Mouse (Mus musculus) telencephalon, adult 2 months (tissue): ENCODE results near the gene Hs6st1.
A peak's percentile ranks its signal among the peaks of the same experiment; 100 is the strongest.

Experiments used
- DNase-seq: peaks from one replicate; pipeline ENCODE4 v3.0.0-alpha.2; 2011; ENCODE audit warnings: low read depth, low spot score

The Hs6st1 gene

DNA sequence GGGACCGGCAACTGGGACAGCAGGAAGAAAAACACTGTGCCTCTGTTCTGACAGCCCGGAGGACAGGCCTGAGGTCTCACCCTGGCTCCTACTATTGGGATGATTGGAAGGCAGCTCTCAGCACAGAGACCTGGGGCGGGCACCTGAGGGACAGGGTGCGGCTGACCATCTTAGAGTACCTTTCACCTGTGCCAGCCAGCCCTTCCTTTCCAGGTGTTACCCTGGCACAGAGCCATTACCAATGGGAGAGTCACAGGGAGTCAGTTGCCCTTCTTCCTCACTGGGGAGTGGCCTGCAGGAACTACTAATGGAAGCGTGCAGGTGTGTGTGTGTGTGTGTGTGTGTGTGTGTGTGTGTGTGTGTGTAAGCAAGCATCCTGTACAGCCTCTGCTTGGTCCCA is 15.4 kb downstream of the Hs6st1 start:
- DNase-seq: no peak

- DNase-seq: no peak
Observed at GRCm38 (mm10) chr1:36085069-36085468, 16.9 kb downstream of the Hs6st1 start.

DNA sequence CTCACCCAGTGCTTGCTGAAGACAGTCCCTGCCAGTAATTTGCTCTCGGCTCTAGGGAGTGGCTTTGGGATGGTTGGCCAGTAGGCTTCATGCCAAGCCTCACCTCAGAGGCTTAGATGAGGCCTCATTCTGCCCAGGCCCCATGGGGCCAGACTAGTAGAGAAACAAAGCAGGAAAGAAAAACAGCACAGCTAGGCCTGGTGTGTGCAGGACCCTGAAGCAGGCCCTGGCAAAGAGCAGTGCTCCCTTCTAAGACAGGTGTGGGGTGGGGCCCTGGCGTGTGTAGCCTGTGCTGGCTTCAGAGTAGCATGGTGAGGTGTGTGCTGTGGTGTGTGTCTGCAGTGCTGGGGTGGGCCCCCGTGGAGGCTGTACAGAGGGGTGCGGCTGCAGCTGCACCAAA is 20.2 kb downstream of the Hs6st1 start:
- no peak for DNase-seq

GRCm38 (mm10) chr1:36089481-36089880 is 21.3 kb downstream of the Hs6st1 start:
- DNase-seq: no peak

GRCm38 (mm10) chr1:36090011-36090721 is 22.0 kb downstream of the Hs6st1 start:
- no peak for DNase-seq

- no peak for DNase-seq
Observed at GRCm38 (mm10) chr1:36090722-36091110, 22.5 kb downstream of the Hs6st1 start.

DNA sequence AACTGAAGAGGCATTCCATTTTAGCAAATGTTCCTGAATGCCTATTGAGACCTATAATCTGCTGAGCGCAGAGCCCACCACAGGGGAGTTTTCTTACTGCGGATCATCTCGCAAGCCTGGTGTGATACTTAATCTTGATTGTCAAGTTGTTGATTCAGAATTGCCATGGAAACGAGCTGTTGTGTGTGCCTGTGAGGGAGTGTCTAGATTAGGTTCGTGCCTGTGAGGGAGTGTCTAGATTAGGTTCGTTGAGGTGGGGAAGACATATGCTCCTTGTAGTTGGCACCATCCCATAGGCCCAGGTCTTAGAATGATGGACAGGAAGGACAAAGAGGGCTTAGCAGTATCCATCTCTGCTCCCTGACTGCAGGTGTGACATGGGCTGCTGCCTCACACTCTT is 23.0 kb downstream of the Hs6st1 start:
- DNase-seq: no peak

GRCm38 (mm10) chr1:36093741-36094140 is 25.5 kb downstream of the Hs6st1 start:
- DNase-seq: no peak

DNA sequence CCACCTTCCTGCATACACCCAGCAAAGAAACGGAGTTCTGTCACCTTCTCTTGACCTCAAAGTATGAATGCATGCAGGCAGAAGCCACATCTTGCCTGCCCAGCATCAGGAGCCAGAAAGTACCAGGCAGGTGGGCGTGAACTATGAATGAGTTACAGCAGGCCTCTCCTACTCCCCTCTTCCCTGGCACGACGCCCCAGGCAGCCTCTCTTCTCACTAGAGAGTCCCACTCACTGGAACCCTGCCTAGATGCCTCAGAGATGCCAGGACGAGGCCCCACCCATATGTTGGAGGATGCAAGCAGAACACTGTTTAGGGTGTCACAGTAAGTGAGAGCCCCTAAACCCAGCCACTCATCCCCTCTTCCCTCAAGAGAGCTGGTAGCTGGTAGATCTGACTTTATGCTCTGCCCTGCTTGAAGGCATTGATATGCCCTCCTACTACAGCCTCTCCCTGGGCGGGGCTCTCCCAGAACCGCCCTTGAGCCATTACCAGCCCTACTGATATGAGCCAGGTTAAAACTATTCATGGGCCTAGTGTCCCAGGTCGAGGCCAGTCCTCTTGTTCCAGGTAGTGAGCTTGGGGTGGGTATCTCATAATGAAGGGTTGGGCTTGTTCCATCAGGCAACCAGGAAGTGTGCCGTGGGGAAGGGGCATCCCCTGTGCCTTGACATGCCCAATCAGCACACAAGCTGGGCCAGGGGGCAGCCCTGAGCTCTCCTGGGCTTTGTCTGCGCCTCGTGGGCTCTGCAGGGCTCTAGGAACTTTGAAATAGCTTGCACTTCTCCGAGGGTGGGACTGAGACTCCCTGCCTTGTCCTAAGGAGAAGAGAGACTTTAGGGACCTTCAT is 27.4 kb downstream of the Hs6st1 start:
- DNase-seq: peak; percentile 93

- no peak for DNase-seq
Observed at GRCm38 (mm10) chr1:36098432-36098831, 30.2 kb downstream of the Hs6st1 start.

GRCm38 (mm10) chr1:36100371-36100770 is 32.2 kb downstream of the Hs6st1 start:
- no peak for DNase-seq

- no peak for DNase-seq
Observed at GRCm38 (mm10) chr1:36105917-36106706, 37.9 kb downstream of the Hs6st1 start.

- no peak for DNase-seq
Observed at GRCm38 (mm10) chr1:36109987-36110386, 41.8 kb downstream of the Hs6st1 start.

DNA sequence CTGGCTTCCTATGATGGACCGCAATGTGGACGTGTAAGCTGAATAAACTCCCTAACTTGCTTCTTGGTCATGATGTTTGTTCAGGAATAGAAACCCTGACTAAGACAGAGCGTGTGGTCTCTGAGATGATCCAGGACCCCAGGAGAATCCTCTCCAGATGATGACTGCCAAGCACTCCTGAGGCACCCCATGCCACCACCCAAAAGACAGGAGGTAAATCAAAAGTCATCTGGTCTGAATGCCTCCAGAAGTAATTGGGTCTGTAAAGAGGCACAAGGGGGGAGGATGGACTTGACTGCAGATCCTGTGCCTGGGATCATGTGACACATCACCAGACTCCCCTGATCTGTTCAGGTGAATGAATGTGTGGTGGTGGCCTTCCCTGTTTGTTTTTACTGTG is 44.5 kb downstream of the Hs6st1 start:
- DNase-seq: no peak

DNA sequence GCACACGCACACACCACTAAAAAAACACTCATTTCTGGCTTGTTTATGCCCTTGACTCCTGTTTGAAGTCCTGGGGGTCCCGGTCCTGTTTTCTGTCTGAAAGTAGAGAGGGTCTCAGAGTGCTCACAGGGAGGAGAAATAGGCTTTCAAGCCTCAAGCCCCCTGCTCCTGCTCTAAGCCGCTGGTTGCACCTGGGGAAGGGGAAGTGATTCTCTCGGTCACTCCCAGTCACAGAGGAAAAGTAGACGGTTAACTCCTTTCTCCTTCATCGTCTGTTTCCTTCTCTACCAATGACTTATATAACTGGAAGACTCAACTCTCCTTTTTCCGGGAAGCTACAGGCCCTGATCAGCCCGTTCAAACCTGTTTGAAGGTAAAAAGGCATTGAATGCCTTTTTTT is 45.5 kb downstream of the Hs6st1 start:
- DNase-seq: no peak

GRCm38 (mm10) chr1:36114844-36115243 is 46.6 kb downstream of the Hs6st1 start:
- DNase-seq: no peak

- no peak for DNase-seq
Observed at GRCm38 (mm10) chr1:36116488-36116887, 48.3 kb downstream of the Hs6st1 start.

- no peak for DNase-seq
Observed at GRCm38 (mm10) chr1:36118061-36118685, 50.0 kb downstream of the Hs6st1 start.

DNA sequence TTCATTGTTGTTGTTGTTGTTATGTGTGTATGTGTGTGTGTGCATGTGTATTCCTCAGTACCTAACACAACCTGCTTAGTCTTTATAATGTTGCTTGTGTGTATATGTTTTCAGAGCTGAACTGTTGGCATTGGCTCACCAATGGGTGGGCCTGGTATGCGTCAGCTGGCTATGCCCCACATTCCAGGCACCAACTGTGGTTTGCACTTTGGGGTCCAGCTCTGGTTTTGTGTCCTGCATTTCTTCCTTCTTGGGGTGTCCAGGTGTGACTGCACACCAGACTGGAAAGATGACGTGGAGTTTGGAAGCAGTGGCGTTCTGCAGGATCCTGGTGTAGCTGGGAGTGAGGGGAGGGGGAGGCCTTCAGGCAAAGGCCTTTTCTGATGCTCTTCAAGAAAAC is 50.8 kb downstream of the Hs6st1 start:
- DNase-seq: no peak

GRCm38 (mm10) chr1:36119426-36119825 is 51.2 kb downstream of the Hs6st1 start:
- DNase-seq: no peak

DNA sequence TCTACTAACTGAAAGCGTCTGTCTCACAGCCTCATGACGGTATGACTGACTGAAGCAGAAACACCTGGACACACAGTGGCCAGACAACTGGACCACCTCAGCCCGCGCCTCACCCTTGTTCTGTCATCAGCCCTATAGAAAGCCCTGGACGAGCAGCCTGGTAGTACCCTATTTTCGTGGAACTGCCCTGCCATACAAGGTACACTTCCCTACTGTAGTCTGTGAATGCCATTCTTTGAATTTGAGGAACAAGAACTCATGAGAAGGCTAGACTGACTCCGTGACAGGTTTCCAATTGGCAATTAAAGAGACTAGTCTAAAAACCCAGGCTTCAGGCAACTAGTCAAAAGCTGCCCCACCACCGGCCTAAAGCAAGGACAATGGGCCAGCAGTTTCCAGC is 53.0 kb downstream of the Hs6st1 start:
- no peak for DNase-seq

- DNase-seq: no peak
Observed at GRCm38 (mm10) chr1:36125076-36125475, 56.9 kb downstream of the Hs6st1 start.
